Mouse (Mus musculus): ENCODE measurements at regions not wholly inside any gene's neighbourhood (a gene's known extent, or its start where the extent isn't known, plus 50 kb on each side); places are given as distances from the start of the nearest gene placed in this dataset.

GRCm38 (mm10) chr15:62314449-62314848 is 1391.6 kb upstream of the A1bg start:
- TF ChIP-seq CTCF (IDR thresholded peaks at IDR 0.05; ENCODE audit: extremely low read depth, insufficient read depth, insufficient read length, insufficient replicate concordance) (no peak), POLR2A (IDR thresholded peaks at IDR 0.05; ENCODE audit: low read depth, low read length) (no peak)

Measured in spleen, adult 2 months (tissue).